Mouse (Mus musculus): ENCODE measurements around the gene Tram1l1.
"Not testable (repeated sequence)": the region's sequence is repeated elsewhere in the genome, so short reads cannot be mapped to it uniquely, and the experiment has no call there.

Gene Tram1l1

DNA sequence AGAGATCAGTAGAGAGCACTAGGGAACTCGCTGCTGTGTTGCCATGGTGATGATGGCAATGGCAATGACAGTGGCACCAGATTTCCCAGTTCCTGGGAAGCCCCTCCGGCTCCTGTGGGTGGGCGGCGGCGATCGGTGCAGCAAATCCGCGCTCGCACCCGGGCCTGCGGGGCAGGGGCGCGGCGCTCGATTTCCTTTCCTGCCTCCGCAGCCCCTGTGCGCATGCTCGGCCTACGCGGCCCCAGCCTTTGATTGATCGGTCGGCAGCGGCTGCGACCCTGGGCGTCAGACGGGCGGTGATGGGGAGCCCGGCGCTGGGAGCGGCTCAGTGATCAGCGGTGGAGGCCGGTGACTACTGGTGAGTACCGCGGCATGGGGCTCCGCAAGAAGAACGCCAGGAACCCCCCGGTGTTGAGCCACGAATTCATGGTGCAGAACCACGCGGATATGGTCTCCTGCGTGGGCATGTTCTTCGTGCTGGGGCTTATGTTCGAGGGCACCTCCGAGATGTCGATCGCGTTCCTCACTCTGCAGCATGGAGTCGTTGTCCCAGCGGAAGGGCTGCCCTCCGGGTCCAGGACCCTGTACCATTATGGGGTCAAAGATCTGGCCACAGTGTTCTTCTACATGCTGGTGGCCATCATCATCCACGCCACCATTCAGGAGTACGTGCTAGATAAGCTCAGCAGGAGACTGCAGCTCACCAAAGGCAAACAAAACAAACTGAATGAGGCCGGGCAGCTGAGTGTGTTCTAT lies at the start of gene Tram1l1:
Gene Tram1l1, plus strand, starts transcription at position 35 of the 756 bp plus-strand sequence.
- no peak for DNase-seq (ENCODE audit: low spot score in 2 of 2)

GRCm38 (mm10) chr3:124271229-124271628 lies 49.4 kb upstream of the Tram1l1 start:
- DNase-seq (ENCODE audit: low spot score in 2 of 2), result no peak

GRCm38 (mm10) chr3:124271668-124272067 lies 49.0 kb upstream of the Tram1l1 start:
- DNase-seq (ENCODE audit: low spot score in 2 of 2), result no peak

GRCm38 (mm10) chr3:124272465-124273089 lies 48.1 kb upstream of the Tram1l1 start:
- no peak for DNase-seq (ENCODE audit: low spot score in 2 of 2)

DNA sequence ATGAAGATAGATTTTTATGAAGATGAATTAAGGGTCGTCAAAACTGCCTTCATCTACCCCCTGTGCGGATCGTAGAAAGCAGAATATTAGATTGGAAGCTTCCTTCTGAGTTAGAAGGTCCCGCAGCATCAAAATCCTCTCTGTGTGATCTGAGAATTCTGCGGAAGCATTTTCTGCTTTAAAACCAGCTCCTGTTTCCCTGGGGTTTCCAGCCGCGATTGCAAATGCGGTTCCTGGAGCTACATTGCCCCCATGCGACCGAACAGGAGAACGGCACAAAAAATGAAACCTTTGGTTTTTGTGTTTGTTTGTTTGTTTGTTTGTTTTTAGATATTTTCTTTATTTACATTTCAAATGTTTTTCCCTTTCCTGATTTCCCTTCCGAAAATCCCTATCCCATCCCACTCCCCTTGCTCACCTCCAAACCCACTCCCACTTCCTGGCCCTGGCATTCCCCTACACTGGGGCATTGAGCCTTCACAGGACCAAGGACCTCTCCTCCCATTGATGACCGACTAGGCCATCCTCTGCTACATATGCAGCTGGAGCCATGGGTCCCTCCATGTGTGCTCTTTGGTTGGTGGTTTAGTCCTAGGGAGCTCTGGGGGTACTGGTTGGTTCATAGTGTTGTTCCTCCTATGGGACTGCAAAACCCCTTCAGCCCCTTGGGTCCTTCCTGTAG lies 45.6 kb upstream of the Tram1l1 start:
- not testable (repeated sequence) for DNase-seq (ENCODE audit: low spot score in 2 of 2)

GRCm38 (mm10) chr3:124288936-124289335 lies 31.7 kb upstream of the Tram1l1 start:
- DNase-seq (ENCODE audit: low spot score in 2 of 2), result not testable (repeated sequence)

- DNase-seq (ENCODE audit: low spot score in 2 of 2), result no peak
Observed at GRCm38 (mm10) chr3:124319254-124319653, 1.4 kb upstream of the Tram1l1 start.

DNA sequence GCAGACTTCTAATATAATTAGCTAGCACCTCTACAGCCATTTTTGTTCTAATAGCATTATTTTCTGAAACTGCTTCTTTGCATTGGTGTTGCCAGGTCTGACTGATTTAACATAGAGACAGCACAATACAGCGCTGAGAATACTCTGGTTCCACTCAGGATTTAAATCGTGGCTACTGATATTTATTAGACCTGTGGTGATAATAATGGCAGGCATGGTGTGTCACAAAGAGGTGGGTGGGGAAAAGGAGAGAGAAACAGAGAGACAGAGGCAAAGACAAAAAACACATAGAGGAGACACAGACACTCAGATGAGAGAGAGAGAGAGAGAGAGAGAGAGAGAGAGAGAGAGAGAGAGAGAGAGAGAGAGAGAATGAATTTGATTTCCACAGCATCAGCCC lies 257 bp upstream of the Tram1l1 start:
- DNase-seq (ENCODE audit: low spot score in 2 of 2), result no peak

DNA sequence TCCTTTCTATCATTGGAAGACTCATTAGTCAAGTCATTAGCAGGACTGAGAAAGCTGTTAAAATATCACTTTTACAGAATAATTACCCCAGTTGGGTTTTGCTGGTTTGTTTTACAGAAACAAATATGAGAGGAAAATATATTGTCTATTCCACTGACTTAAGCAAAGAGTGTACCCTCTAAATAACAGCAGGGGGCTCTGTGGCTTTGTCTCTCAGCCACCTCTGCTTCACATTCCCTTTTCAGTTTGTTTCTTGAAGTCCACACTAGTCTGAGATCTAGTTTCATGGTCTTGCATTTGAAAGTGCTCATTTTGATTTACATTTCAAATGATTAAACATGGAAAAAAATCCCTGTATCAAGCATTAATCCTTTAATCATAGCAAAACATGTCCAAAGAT lies 25.8 kb downstream of the Tram1l1 start:
- DNase-seq (ENCODE audit: low spot score in 2 of 2), result no peak

DNA sequence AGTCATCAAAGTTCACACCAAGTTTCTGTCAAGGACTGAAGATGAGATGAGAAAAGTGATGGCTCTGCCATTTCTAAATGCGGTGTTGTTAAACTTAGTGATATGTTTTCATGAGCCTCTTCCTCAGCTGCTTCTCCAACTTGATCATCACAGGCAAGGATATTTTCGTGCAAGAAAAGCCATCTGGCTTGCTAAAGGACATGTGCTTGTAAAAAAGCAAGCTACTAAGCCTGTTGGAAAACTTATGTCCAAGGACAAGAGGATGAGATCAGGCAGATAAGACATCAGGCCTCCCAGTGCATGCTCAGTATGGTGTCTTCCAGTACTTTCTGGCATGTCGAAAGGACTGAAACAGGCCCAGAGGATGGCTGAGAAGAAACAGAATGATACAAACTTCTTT lies 36.9 kb downstream of the Tram1l1 start:
- no peak for DNase-seq (ENCODE audit: low spot score in 2 of 2)

GRCm38 (mm10) chr3:124372031-124372430 lies 51.4 kb downstream of the Tram1l1 start:
- no peak for DNase-seq (ENCODE audit: low spot score in 2 of 2)
